Mouse (Mus musculus): ENCODE measurements around the gene Piezo1.

The Piezo1 gene

DNA sequence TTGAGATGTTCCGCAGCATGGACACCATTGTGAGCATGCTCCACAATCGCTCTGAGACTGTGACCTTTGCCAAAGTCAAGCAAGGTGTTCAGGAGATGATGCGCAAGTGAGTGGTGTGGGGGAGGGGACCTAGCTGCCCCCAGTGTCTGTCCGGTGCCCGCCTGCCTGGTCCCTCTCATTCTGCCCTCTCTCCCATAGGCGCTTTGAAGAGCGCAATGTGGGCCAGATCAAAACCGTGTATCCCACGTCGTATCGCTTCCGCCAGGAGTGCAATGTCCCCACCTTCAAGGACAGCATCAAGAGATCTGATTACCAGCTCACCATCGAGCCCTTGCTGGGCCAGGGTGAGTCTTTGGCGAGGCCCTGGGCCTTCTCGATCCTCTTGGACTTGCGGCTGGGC, 18.9 kb upstream of the Piezo1 start:
- no peak for DNase-seq

DNA sequence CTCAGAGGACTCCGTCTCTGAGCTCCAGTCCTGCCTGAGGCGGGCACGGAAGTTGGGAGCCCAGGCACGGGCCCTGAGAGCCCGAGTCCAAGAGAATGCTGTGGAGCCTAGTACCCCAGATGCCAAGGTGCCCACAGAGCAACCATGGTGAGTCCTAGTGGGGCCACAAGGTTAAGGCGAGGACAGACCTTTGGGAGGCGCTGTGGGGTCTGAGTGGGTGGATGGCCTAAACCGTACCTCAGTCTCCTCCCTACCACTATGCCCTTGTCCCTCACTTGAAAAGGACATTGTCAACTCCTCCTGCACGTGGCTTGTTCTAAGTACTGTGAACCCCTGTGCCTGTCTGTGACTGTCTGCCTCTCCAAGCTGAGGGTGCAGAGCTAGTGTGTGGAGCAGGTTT, 18.2 kb upstream of the Piezo1 start:
- DNase-seq, result no peak

DNA sequence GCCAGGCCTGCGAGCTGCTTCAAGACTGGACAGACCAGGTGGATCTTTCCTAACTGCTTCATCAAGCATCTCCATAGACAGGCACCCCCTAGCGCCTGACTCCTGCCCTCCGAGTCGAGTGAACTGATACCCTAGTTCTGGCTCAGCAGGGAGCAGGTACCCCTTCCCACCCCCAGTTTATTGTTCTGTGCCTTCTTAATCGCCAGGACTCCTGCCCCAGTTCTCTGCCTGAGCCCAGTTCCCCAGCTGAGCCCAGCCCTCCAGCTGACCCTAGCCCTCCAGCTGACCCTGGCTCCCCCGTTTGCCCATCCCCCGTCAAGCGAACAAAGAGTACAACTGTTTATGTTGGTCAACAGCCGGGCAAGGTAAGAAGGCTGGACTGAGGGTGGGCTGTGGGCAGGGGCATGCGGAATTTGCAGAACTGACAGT, 17.8 kb upstream of the Piezo1 start:
- no peak for DNase-seq

DNA sequence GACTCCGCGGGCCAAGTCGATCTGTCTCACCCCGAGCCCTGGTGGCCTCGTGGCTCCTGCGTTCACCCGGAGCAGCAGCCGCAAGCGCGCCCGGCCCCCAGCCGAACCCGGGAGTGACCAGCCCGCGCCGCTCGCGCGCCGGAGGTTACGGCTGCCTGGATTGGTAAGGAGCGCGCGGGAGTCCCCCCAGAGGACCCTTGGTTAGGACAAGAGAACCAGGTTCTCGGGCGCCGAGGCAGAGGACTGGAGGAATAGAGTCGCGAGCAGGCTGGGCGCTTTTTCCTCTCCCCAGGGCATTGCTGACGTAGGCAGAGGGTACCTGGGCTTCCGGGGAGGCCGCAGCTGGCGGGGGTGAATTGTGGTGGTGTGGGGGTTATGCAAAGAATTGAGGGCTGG, 17.0 kb upstream of the Piezo1 start:
- no peak for DNase-seq

DNA sequence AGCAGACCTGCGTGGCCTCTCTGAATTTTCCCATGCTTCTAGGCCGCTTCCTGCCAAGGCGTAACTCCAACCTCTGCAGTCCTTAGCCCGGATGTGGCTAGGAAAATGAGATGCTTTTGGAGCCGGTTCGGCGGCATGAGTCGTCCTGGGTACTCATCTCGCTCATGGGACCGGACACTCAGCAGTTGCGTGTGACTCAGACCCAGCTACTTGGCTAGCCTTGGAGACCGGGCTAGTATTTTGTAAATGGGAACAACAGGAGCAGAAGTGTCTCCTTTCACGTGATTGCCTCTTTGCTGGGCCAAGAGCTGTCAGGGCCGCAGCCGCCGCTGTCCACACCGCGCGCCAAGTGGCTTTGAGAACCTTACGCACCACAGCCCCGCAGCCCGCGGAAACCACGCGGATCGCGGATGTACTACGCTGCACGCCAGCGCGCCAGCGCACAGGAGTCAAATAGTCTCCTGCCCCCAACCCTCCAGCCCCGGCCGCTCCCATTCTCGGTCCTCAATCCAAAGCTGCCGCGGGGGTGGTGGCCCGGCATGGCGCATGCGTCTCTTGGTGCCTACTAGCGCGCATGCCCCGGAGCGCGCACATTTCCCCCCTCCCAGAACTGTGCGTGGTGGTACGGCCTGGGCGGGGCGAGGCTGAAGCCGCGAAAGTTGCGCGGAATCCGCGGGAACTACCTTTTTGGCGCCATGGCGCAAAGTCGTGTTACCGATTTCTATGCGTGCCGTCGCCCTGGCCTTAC, 16.4 kb upstream of the Piezo1 start, which contains the start of gene Cdt1:
Gene Cdt1 (plus strand): TSS at position 655 of the 748 bp plus-strand sequence.
- DNase-seq, result peak; percentile 96

DNA sequence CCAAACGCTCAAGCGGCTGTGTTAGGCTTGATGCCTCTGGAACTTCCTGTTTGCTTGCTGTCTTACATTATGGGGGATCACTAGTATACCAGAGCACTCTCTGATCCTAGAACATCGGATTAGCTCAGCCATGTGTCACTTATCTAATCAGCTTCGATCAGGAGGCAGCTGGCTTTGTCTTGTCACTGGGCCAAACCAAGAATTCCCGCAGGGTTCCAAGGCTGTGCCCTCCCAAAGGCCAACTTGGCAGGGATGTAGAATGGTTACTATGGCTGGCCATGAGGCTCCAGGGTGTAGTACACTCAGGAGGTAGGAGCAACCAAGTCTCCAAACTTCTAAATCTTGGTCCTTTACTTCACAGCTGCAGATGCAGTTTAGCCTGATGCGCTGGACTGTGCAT, 15.6 kb upstream of the Piezo1 start:
- DNase-seq, result no peak

DNA sequence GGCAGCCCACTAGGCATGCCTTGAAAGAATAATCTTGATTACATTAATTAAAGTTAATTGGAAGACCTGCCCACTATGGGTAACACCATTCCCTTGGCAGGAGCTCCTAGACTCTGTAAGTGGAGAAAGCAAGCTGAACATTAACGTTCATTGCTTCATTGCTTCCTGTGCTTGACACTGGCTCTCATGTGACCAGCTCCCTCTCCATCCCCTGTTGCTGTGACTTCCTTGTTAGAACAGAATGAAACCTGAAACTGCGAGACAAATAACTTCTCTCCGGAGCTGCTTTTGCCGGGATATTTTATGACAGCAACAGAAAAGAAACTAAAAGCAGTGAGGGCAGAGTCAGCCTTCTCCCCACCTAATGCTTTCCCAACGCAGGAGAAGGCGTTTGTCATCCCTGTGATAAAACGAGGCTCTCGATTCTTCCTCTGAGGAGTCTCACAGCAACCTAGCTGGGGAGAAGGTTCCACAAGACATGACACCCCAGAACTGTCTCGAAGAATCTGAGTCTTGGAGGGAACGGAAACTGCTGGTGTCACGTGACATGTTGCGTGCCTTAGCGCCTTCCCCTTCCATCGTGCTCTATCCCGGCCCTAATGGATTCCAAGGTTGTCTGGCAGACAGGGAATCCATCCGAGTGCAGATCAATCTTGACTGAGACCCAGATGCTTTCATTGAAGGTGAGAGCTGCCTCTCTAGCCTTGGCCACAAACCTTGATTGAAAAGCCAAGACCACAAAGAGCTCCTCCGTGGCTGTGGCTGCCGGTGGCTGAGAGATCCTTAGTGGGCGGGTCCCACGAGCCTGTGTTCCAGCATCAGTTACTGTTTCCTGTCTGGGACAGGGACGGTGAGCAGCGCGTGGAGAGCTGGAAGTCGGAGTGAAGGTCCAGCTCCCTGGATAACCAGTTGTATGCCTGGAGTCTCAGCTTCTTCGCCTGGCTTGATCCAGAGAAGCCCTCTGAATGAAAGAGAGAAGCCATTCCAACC, 13.5 kb upstream of the Piezo1 start:
- DNase-seq, result no peak

DNA sequence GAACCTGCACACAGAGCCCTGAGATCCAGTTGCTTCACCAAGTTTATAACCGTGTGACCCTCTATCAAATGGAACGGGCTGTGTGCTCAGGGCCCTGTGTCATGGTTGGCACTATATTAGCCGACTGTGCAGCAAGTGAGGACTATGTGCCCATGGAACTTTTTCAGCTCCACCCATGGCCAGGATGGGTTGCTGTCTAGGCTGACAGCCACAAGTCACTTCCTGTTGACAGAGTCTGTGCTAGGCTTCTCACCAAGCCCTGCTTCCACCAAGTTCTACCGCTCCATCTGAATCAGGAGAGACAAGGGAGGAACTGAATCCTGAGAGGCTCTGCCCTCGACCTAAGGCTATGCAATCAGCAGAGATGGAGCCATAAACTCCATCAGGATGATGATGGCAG, 10.1 kb upstream of the Piezo1 start:
- no peak for DNase-seq

DNA sequence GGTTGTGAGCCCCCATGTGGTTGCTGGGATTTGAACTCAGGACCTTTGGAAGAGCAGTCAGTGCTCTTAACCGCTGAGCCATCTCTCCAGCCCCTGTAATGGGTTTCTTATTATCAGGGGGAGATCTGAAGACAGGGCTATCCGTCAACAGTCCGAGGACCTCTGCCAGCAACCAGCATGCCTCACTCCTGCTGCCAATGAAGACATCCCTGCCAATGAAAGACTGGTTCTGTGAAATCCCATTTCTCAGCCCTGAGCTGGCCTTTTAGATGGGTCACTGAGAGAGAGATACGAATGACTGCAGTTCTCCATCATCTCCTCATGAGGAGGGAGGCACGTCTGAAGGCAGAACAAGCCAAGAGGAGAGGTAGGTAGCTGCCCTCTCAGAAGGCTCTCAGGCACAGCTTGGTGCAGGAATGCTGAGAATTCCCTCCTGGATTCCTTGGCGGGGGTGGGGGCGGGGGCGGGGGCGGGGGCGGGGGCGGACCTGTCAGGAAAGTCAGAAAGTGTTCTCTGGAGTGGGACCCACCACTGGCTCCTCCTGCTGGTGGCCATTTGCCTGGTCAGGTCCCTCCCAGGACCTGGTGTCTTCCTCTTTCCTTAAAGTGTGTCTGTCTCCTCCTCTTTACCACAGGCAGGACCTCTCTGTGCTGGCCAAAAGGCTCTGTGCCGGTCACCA, 7.7 kb upstream of the Piezo1 start:
- no peak for DNase-seq

DNA sequence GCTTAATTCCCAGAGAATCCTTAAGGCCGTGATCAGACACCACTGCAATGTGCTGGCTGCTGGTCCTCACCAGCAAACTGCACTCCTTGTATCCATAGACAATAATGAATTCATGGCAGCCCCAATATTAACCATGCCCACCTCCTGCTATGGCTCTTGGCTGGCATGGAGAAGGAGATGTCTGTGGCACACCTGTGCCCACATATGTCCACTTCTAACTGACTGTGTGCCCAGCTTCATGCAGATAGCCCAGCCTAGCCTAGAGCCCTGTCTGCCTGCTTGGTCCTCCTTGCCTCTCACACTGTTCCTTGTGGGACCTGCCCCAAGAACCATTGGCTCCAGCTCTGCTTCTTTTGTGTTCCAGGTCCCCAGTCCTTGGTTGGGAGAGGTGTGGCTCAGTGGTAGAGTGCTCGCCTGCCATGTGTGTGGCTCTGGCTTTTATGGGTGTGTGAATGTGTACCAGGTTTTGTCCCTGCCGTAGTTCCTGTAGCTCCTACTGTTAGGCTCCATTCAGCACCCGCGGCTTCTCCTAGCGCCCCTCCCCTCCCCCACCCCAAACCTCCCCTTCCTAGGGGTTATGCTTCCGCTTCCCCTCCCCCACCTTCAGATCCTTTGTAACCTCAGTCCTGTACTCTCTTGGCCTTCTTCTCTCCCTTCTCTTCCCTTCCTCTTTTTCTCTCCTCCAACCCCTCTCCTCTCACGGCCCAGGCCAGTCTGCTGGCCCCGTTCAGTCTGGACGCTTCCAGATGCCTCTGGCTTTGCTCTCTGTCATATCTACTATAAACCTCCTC, 6.3 kb upstream of the Piezo1 start:
- DNase-seq, result no peak

DNA sequence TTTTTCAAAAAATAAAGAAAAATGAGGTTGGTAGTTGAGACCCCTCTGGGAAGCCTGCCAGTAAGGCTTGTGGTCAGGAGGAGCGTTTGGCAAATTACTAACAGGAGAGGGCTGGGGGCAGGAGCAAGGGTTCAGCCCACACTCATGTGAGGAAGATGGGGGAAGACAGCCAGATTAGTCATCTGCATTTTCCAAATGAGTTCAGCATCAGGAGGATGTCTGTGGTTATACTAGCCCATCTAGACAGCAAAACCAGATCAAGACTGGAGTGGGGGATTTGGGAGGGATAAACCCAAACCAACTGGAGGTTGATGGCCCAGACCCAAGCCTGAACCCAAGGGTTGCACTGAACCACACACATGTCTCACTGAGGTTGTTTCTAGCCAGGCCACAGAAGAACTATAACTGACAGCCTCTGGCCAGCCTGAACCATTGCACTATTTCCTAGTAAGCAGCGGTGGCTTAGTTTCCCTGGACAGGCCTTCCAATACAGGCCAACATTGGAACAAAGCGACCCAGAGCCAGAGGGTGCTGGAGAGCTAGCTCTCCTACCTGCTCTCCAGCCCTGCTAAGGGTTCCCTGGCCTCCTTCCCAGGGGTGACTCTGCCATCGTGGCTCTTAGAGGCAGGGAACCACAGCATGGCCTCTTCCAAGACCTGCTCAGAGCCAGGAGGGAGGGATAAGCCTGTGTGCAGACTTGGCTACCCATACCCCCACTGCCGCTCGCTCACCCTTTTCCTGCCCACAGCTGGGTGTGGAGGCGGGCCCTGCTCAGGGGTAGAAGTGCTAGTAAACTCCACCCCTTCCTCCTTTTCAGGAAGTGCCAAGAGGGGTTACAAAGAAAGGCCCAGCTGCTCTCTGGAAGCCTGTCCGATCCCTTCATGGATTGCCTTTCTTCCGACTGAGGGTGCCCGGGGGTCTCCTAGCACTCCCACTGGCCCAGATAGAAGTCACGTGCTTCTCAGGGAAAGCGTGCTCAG, 5.2 kb upstream of the Piezo1 start:
- DNase-seq, result peak; percentile 57

DNA sequence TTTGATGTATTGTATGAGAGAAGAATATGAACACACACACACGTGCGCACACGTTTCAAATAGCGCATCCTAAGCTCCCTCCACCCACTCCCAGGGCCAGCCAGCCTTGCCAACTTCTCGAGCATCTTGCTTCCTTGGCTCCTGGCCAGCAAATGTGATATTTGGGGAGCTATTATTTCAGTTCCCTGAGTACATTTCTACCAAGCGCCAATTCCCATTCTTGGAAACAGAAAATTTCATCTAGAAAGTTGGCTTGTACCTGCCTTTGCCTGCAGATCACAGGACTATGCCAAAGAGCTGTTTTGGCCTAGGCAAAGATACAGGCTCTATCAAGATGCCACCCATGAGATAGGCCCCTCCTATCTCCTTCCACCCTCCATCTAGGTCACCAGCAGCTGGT, 3.7 kb upstream of the Piezo1 start:
- no peak for DNase-seq

DNA sequence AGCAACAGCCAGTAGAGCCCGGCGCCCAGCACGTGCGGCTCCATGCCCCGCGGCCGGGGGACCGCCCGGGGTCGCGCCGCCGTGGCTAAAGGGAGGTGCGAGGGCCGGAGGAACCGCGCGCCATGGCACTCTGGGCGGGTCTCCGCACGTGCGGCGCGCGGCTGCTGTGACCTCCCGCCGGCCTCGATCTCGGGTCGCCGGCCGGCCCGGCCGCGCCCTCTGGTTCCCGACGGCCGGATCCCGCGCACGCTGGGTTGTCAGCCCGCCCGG, 199 bp downstream of the Piezo1 start:
- DNase-seq, result no peak

DNA sequence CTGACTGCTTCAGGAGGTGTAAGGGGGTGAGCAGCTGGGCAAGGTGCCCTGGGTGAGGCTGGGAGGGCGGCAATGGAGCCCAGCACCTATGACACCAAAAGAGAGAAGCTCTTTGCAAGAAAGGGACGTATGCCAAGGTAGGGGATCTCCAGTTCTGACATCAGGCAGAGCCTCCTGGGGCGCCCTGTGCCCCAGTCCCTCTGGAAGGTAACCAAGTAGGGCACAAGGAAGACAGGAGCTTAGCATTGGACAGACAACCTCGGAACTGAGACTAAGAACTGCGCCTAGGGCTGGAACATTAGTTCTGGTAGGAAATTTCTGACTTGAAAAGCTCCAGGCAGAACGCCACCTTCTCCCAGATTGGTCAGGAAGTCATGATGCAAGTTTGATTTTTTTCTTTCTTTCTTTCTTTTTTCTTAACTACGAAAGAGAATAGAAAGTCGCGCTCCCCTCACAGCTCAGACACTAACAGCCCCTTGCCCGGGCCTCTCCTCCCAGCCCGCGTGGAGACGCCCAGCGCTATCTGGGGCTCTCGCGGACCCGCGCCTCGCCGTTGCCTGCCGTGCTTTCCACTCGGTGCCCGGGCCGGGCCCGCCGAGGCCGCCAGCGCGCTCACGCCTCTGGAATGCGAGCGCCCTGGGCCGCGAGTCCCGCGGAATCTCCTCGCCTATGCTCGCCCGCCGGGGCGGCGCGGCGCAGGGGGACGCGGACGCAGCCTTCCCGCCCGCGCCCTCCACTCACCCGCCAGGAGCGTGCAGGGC, 715 bp downstream of the Piezo1 start:
- DNase-seq, result peak; percentile 59

DNA sequence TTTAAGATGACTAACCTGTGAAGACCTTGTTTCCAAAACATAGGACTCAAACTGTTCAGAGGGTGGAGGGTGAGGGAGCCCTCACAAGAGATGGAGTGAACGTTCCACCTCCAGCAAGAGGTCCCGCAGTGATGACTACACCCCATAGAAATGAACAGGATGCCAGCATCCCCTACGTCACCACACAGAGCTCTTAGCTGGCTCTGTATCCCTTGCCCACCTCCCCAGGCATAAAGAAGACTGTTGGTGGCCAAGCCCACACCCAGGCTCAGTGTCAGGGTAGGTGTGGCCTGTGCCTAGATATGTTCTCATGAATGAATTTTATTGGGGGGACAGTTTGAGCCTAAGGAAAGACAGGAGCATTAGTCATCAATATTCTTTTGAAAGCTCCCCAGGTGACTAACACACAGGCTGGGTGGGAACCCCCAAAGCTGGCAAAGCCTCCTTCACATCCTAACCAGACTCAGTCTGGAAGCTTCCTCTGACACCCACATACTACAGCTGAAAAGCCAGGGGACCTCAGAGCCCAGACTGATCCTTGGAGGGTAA, 2.2 kb downstream of the Piezo1 start:
- DNase-seq, result no peak

DNA sequence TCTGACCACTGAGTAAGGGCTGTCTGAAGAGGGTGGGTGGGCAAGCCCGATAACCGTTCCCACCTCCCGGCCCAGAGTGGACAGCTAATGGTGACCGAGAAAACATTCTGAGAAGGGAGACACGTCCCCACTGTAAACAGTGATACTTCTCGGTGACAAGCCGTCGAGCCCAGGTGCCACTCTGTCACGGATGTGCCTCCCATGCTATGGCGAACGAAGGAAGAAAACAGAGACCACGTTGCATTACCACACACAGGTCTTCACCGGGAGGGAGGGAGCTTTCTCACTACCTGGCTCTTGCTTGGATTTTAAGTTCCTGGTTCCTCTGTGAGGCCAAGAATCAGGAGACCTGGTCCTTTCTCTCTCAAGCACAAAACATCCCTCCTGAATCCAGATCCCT, 2.8 kb downstream of the Piezo1 start:
- DNase-seq, result no peak

DNA sequence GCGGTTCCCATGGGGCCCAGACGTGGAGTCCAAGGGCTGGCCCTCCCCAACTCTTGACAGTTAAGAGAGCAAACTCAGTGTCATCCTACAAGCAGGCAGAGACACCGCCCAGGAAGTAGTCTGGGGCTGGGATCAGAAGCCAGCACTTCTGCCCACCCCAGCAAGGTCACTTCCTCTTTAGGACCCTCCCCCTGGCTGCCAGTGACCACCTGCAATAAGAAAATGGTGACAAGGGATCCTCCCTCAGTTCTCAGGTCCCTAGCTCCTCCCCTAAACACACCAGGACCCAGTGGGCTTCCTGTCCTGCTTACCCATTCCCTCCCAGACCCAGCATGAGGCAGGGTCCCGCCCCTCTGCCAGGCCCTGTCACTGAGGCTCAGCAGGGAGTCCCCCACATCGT, 3.3 kb downstream of the Piezo1 start:
- DNase-seq, result peak; percentile 51

DNA sequence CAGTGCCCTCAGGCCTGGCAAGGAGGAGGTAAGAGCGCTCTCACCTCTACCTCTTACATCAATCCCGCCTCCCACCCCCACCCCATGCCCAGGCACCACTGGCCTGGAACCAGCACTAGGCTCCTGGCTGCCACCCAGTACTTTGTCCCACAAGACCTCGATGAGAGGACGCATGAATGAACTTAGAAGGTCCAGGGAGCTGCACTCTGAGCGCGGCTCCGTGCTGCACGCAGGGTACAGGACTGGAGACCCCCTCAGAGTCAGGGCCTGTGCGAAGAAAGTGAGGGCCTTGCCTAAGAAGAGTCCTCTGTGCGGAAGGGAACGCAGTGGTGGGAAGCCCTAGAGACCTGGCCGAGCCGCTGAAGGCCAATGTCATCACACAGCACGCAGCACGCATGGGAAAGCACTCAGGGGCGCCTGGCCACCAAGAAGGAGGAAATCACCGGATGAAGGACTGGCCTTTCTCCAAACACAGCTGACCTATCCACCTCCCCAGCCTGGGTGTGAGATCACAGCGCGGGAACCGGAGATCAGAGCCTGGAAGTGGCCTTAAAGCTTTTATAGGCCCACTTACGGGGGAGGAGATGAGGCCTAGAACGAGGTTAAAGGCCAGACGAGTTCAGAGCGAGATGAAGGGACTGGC, 4.2 kb downstream of the Piezo1 start:
- DNase-seq, result peak; percentile 92

DNA sequence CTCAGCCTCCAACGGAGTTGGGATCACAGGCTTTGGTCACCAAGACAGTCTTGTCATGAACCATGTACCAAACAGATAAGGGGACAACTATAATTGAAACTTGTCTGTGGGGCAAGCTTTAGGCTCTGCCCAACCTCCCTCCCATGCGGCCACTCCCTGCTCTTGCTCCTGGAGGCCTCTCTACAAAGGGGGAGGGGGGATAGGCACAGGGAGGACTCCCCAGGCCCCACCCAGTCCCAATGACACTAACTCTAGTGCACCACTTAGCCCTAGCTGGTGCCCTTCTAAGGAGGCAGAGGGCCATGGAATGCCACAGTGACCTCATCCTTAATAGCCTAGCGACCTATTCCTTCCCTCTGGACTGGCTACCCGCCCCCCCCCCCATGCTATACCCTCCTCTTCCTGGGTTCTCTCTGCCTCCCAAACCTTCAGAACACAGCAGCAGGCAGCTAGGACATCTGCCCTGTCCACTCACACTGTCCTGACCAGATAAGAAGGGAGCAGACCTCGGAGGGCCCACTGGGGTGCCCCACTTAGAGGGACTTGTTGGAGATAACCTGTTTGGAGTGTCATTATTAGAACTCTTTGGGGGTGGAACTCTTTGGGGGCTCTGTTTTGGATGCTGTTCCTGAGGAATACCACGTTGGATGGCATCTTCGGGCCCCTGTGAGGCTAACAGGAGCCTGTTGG, 4.9 kb downstream of the Piezo1 start:
- no peak for DNase-seq

Measured in kidney, adult 9 months (tissue).